Mouse (Mus musculus) stomach, embryonic 14.5 days (tissue): ENCODE results near the gene Fubp1. TPM values are rescaled to one million over a fixed set of nuclear protein-coding genes. Genes with fewer than 3 reads are reported as not detected.
A peak's percentile ranks its signal among the peaks of the same experiment; 100 is the strongest.

Experiments
- ATAC-seq: fragments of 200-750 bp; cut with Nextera tagmentation; 2 replicates; pipeline ENCODE4 v1.8.0; 2017; ENCODE audit warnings: low read depth, moderate TSS enrichment; ENCODE audit not compliant: insufficient number of reproducible peaks, insufficient read depth, low FRiP score
- H3K27ac ChIP-seq: fragments of 300-500 bp; sonication (generic); 2 replicates; pipeline ENCODE4 v1.5.1; 2014; ENCODE audit warnings: mild to moderate bottlenecking, low read length, moderate library complexity, mixed read lengths
- H3K27me3 ChIP-seq: fragments of 300-500 bp; sonication (generic); 2 replicates; pipeline ENCODE4 v1.6.1; 2014; ENCODE audit warnings: low read length, control low read depth, mixed read lengths; ENCODE audit not compliant: control insufficient read depth, insufficient read depth
- H3K36me3 ChIP-seq: fragments of 300-500 bp; sonication (generic); 2 replicates; pipeline ENCODE4 v1.6.1; 2014; ENCODE audit warnings: mild to moderate bottlenecking, control low read depth, low read length, moderate library complexity, mixed read lengths; ENCODE audit not compliant: control insufficient read depth, insufficient read depth
- H3K4me1 ChIP-seq: fragments of 300-500 bp; sonication (generic); 2 replicates; pipeline ENCODE4 v1.6.1; 2014; ENCODE audit warnings: low read length, control low read depth, mixed read lengths; ENCODE audit not compliant: control insufficient read depth, insufficient read depth
- H3K4me2 ChIP-seq: fragments of 300-500 bp; sonication (generic); replicated peaks from 2 replicates; pipeline ENCODE4 v1.6.1; 2014; ENCODE audit warnings: low read depth, low read length, control low read depth
- H3K4me3 ChIP-seq: fragments of 300-500 bp; sonication (generic); 2 replicates; pipeline ENCODE4 v1.5.1; 2014; ENCODE audit warnings: low read depth, low read length, control low read depth
- H3K9ac ChIP-seq: fragments of 300-500 bp; sonication (generic); replicated peaks from 2 replicates; pipeline ENCODE4 v1.6.1; 2014; ENCODE audit warnings: low read depth, mild to moderate bottlenecking, control low read depth, low read length, moderate library complexity, mixed read lengths
- H3K9me3 ChIP-seq: fragments of 300-500 bp; sonication (generic); 2 replicates; pipeline ENCODE4 v1.6.1; 2016; ENCODE audit warnings: low read depth, low read length, control low read depth; ENCODE audit not compliant: control insufficient read depth
- WGBS: fragments of 180-500 bp; shearing (Covaris S2); extraction: QIAGEN DNeasy Blood & Tissue Kit; methylation state at CpG from one replicate; pipeline ENCODE4 v1.1.7; 2014; 5-methylcytosine and 5-hydroxymethylcytosine counted together
- polyA plus RNA-seq: library from polyadenylated mRNA; unstranded; fragments of >200 nt; fragmentation: Nextera tagmentation; extraction: Ambion mirVana; gene quantifications from 2 replicates; pipeline ENCODE4 v1.2.1, GENCODE M21; 2014

Fubp1 gene
- polyA plus RNA-seq, 1 experiment from 2014 or later: 265 TPM

GRCm38 (mm10) chr3:152201181-152201580, 9.0 kb upstream of the Fubp1 start:
- Histone ChIP-seq H3K9me3 (no peaks in the 10 kb centered on the region), H3K27me3 (no peaks in the 10 kb centered on the region), H3K4me1 (no peaks in the 10 kb centered on the region), H3K4me2 (no peak overlapping the region), H3K36me3 (no peaks in the 10 kb centered on the region), H3K27ac (no peak overlapping the region), H3K9ac (no peak overlapping the region), H3K4me3 (no peak overlapping the region)
- 80% methylated on average over 3 of the region's 3 CpGs for WGBS
- ATAC-seq: no peak

GRCm38 (mm10) chr3:152201651-152202050, 8.6 kb upstream of the Fubp1 start:
- 72% methylated on average over 2 of the region's 2 CpGs for WGBS
- no peaks in the 10 kb centered on the region for H3K27me3 ChIP-seq
- H3K9me3 ChIP-seq: no peaks in the 10 kb centered on the region
- no peak overlapping the region for H3K9ac ChIP-seq
- H3K4me3 ChIP-seq: no peak overlapping the region
- H3K4me1 ChIP-seq: no peaks in the 10 kb centered on the region
- no peak overlapping the region for H3K4me2 ChIP-seq
- no peak overlapping the region for H3K27ac ChIP-seq
- no peaks in the 10 kb centered on the region for H3K36me3 ChIP-seq
- ATAC-seq: no peak

GRCm38 (mm10) chr3:152202942-152203341, 7.3 kb upstream of the Fubp1 start:
- no peaks in the 10 kb centered on the region for H3K4me1 ChIP-seq
- no peaks in the 10 kb centered on the region for H3K36me3 ChIP-seq
- H3K9me3 ChIP-seq: no peaks in the 10 kb centered on the region
- H3K27me3 ChIP-seq: no peaks in the 10 kb centered on the region
- H3K4me3 ChIP-seq: no peak overlapping the region
- ATAC-seq: no peak
- H3K9ac ChIP-seq: no peak overlapping the region
- H3K4me2 ChIP-seq: no peak overlapping the region
- H3K27ac ChIP-seq: no peak overlapping the region

GRCm38 (mm10) chr3:152203411-152203810, 6.8 kb upstream of the Fubp1 start:
- H3K36me3 ChIP-seq: no peaks in the 10 kb centered on the region
- H3K27me3 ChIP-seq: no peaks in the 10 kb centered on the region
- H3K4me2 ChIP-seq: no peak overlapping the region
- WGBS: 84% methylated on average over 6 of the region's 6 CpGs
- H3K4me3 ChIP-seq: no peak overlapping the region
- no peak for ATAC-seq
- no peaks in the 10 kb centered on the region for H3K4me1 ChIP-seq
- no peak overlapping the region for H3K9ac ChIP-seq
- H3K9me3 ChIP-seq: no peaks in the 10 kb centered on the region
- H3K27ac ChIP-seq: no peak overlapping the region

GRCm38 (mm10) chr3:152203996-152204395, 6.2 kb upstream of the Fubp1 start:
- H3K36me3 ChIP-seq: no peaks in the 10 kb centered on the region
- no peaks in the 10 kb centered on the region for H3K9me3 ChIP-seq
- ATAC-seq: no peak
- H3K27ac ChIP-seq: no peak overlapping the region
- H3K27me3 ChIP-seq: no peaks in the 10 kb centered on the region
- H3K4me1 ChIP-seq: no peaks in the 10 kb centered on the region
- no peak overlapping the region for H3K4me2 ChIP-seq
- no peak overlapping the region for H3K4me3 ChIP-seq
- H3K9ac ChIP-seq: no peak overlapping the region
- WGBS: 53% methylated on average over 3 of the region's 3 CpGs

- no peak overlapping the region for H3K4me3 ChIP-seq
- WGBS: 70% methylated on average over 3 of the region's 3 CpGs
- H3K27ac ChIP-seq: no peak overlapping the region
- H3K9ac ChIP-seq: no peak overlapping the region
- no peak overlapping the region for H3K4me2 ChIP-seq
- H3K4me1 ChIP-seq: no peaks in the 10 kb centered on the region
- no peaks in the 10 kb centered on the region for H3K9me3 ChIP-seq
- no peaks in the 10 kb centered on the region for H3K36me3 ChIP-seq
- no peaks in the 10 kb centered on the region for H3K27me3 ChIP-seq
- no peak for ATAC-seq
Measured at GRCm38 (mm10) chr3:152204577-152204976, 5.6 kb upstream of the Fubp1 start.

GRCm38 (mm10) chr3:152207156-152207555, 3.1 kb upstream of the Fubp1 start:
- Histone ChIP-seq H3K27ac (no peak overlapping the region), H3K9ac (no peak overlapping the region), H3K36me3 (no peaks in the 10 kb centered on the region), H3K4me1 (peaks cover 2% of the 10 kb centered on the region; the same call in 1 of the 2 replicates), H3K4me3 (no peak overlapping the region), H3K4me2 (no peak overlapping the region), H3K9me3 (no peaks in the 10 kb centered on the region), H3K27me3 (no peaks in the 10 kb centered on the region)
- no peak for ATAC-seq
- WGBS: 94% methylated on average over 4 of the region's 4 CpGs

- 82% methylated on average over 7 of the region's 7 CpGs for WGBS
- Histone ChIP-seq H3K27ac (no peak overlapping the region), H3K4me2 (peak overlapping the region; percentile 67), H3K4me1 (peaks cover 11% of the 10 kb centered on the region), H3K9me3 (no peaks in the 10 kb centered on the region), H3K9ac (no peak overlapping the region), H3K4me3 (no peak overlapping the region), H3K36me3 (no peaks in the 10 kb centered on the region), H3K27me3 (no peaks in the 10 kb centered on the region)
- no peak for ATAC-seq
Measured at GRCm38 (mm10) chr3:152208096-152208885, 1.9 kb upstream of the Fubp1 start.
